11 mouse cellular contexts compared by ENCODE assay signal in the genomic region with DNA sequence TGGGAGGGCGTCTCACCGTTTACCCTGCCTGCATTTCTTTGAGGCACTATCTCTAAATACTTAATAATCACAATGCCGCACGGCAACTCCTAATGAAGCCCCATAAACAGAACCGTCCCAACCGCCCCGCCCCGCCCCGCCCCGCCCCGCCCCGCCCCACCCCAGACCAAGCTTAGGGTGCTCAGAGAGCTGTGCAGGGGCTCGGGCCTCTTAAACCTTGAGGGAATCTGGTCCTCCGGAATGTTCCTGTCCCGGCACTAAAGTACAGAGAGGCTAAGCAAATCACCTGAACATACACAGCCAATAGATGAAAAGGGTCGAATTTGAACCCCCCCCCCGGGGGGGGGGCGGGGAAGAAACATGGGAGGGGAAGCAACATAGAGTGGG.
DNase-seq lines count a peak whose midpoint lies in the region; ATAC-seq and TF ChIP-seq lines count a peak whose summit lies in the region.
"Had no signal": no experiment of that assay in that cellular context is flagged by ENCODE, and none has a peak within 500 bp of the region (broad histone marks: within the 10 kb centered on the region; RNA-seq: fewer than 3 reads in every experiment).

No protein-coding gene starts in this region.

- no peak overlapping the region for H3K27ac ChIP-seq in gastrocnemius, adult 2 months
- no peak overlapping the region for H3K27ac ChIP-seq in lung, embryonic 14.5 days (ENCODE audit: low read depth)
- H3K27ac ChIP-seq in hindbrain, embryonic 16.5 days (ENCODE audit: low read depth, low read length) = no peak overlapping the region
- no peak overlapping the region for H3K27ac ChIP-seq in stomach, embryonic 15.5 days
- H3K27ac ChIP-seq: macrophage had no signal

- DNase-seq in gastrocnemius, adult 2 months = no peak
- DNase-seq in gastrocnemius, adult 18-20 months (ENCODE audit: low spot score) = no peak
- DNase-seq in lung, embryonic 14.5 days = no peak
- DNase-seq in lung, postnatal 10 days = no peak
- DNase-seq in spleen, postnatal 4 days (ENCODE audit: low spot score in 2 of 2) = no peak
- no peak for DNase-seq in gastrocnemius, adult 8-10 months (ENCODE audit: low spot score in 2 of 2)
- DNase-seq: adrenal gland, postnatal 14 days had no signal

- no peak for TF ChIP-seq CTCF in gastrocnemius, adult 2 months (IDR thresholded peaks at IDR 0.05)
- TF ChIP-seq CTCF in lung, embryonic 14.5 days (IDR thresholded peaks at IDR 0.05; ENCODE audit: low read depth) = no peak

- intact Hi-C loops in gastrocnemius, adult 2 months (cut with DNase I) = no loop called here

- no peak overlapping the region for H3K9ac ChIP-seq in lung, embryonic 14.5 days
- no peak overlapping the region for H3K9ac ChIP-seq in hindbrain, embryonic 16.5 days (ENCODE audit: low read depth, low read length)
- no peak overlapping the region for H3K9ac ChIP-seq in stomach, embryonic 15.5 days

- H3K4me2 ChIP-seq in lung, embryonic 14.5 days = peak overlapping the region; percentile 51
- H3K4me2 ChIP-seq in hindbrain, embryonic 16.5 days (ENCODE audit: low read length) = 0 out of 2 replicates have a peak overlapping the region, but pooled peaks have one; percentile 1
- peak overlapping the region; percentile 40 for H3K4me2 ChIP-seq in stomach, embryonic 15.5 days

- 0 out of 2 replicates have a peak, but pooled peaks cover 4% of the 10 kb centered on the region for H3K4me1 ChIP-seq in lung, embryonic 14.5 days (ENCODE audit: insufficient read depth)
- peaks cover 5% of the 10 kb centered on the region for H3K4me1 ChIP-seq in hindbrain, embryonic 16.5 days (ENCODE audit: control insufficient read depth, insufficient read depth, low read depth, low read length)
- peaks cover 6% of the 10 kb centered on the region; the same call in 1 of the 2 replicates for H3K4me1 ChIP-seq in stomach, embryonic 15.5 days

- under 1% methylated on average over 17 of the region's 18 CpGs for WGBS in lung, embryonic 14.5 days
- WGBS in hindbrain, embryonic 16.5 days = 5% methylated on average over 16 of the region's 18 CpGs
- 3% methylated on average over 17 of the region's 18 CpGs for WGBS in stomach, embryonic 15.5 days

- no peaks in the 10 kb centered on the region for H3K36me3 ChIP-seq in lung, embryonic 14.5 days (ENCODE audit: insufficient read depth)
- no peaks in the 10 kb centered on the region for H3K36me3 ChIP-seq in hindbrain, embryonic 16.5 days (ENCODE audit: control insufficient read depth, insufficient read depth, low read length)
- H3K36me3 ChIP-seq in stomach, embryonic 15.5 days = no peaks in the 10 kb centered on the region

- H3K27me3 ChIP-seq in lung, embryonic 14.5 days (ENCODE audit: insufficient read depth, low read length) = no peaks in the 10 kb centered on the region
- peaks cover 10% of the 10 kb centered on the region for H3K27me3 ChIP-seq in hindbrain, embryonic 16.5 days (replicated peaks; ENCODE audit: control insufficient read depth, insufficient read depth, low read length)
- no peaks in the 10 kb centered on the region for H3K27me3 ChIP-seq in stomach, embryonic 15.5 days (replicated peaks)

- H3K4me3 ChIP-seq in gastrocnemius, adult 2 months = peak overlapping the region; percentile 37
- H3K4me3 ChIP-seq in lung, embryonic 14.5 days (ENCODE audit: low read depth, low read length) = no peak overlapping the region
- no peak overlapping the region for H3K4me3 ChIP-seq in hindbrain, embryonic 16.5 days (ENCODE audit: low read length)
- H3K4me3 ChIP-seq in stomach, embryonic 15.5 days (replicated peaks) = peak overlapping the region; percentile 5; the same call in 1 of the 2 replicates
- H3K4me3 ChIP-seq: erythroblast, embryonic 14.5 days had no signal

- no peaks in the 10 kb centered on the region for H3K9me3 ChIP-seq in lung, embryonic 14.5 days (ENCODE audit: low read depth, low read length)
- no peaks in the 10 kb centered on the region for H3K9me3 ChIP-seq in hindbrain, embryonic 16.5 days (ENCODE audit: control insufficient read depth, low read length)
- H3K9me3 ChIP-seq in stomach, embryonic 15.5 days = no peaks in the 10 kb centered on the region

- ATAC-seq in lung, embryonic 14.5 days (ENCODE audit: insufficient read depth) = 0 out of 2 replicates have a peak, but pooled peaks have one; percentile 38
- no peak for ATAC-seq in hindbrain, embryonic 16.5 days
- ATAC-seq in stomach, embryonic 15.5 days (ENCODE audit: insufficient read depth, low FRiP score, low read depth) = peak; percentile 37; the same call in 1 of the 2 replicates

Comparison
In these comparisons a context has a peak if more than half of its experiments do, and no peak if none do; other contexts are left out.
1. H3K4me3 ChIP-seq: peak in gastrocnemius, adult 2 months (single experiment) and stomach, embryonic 15.5 days (single experiment); none in lung, embryonic 14.5 days (single experiment) and hindbrain, embryonic 16.5 days (single experiment).
2. H3K4me2 ChIP-seq: peak in every context shown above with its lines; median percentile 51 in lung, embryonic 14.5 days; 40 in stomach, embryonic 15.5 days; 1 in hindbrain, embryonic 16.5 days.